Mouse (Mus musculus) MEL (cell line): ENCODE results near the gene Nr2f6. TPM values are rescaled to one million over a fixed set of nuclear protein-coding genes. Genes with fewer than 3 reads are reported as not detected.

Source experiments
- DNase-seq: peaks from one replicate; pipeline ENCODE4 v3.0.0; 2011; ENCODE audit warnings: low read depth, low spot score
- H3K27ac ChIP-seq: 2 replicates; pipeline ENCODE4 v1.5.1; 2012; ENCODE audit warnings: low read depth, mild to moderate bottlenecking, control low read depth, low read length, moderate library complexity; ENCODE audit not compliant: control insufficient read depth
- H3K27me3 ChIP-seq, 2 experiments: fragments of 150-350 bp in 1 of 2; sonication (generic) in 1 of 2; 2 replicates each; pipeline ENCODE4 v1.6.1; 2012; ENCODE audit warnings: low read length in 2 of 2, mild to moderate bottlenecking in 2 of 2, improper control_type of control experiment in 1 of 2, moderate library complexity in 1 of 2; ENCODE audit not compliant: insufficient read depth in 2 of 2, control insufficient read depth in 1 of 2
- H3K36me3 ChIP-seq, 2 experiments: 2 replicates each; pipeline ENCODE4 v1.6.1; 2012 to 2014; ENCODE audit warnings: low read length in 2 of 2, improper control_type of control experiment in 1 of 2, inconsistent platforms in 1 of 2, mild to moderate bottlenecking in 1 of 2; ENCODE audit not compliant: insufficient read depth in 2 of 2, control insufficient read depth in 1 of 2
- H3K4me1 ChIP-seq, 2 experiments: fragments of 150-350 bp in 1 of 2; sonication (generic) in 1 of 2; 2 replicates each; pipeline ENCODE4 v1.6.1; 2012; ENCODE audit warnings: low read length in 2 of 2, improper control_type of control experiment in 1 of 2, mild to moderate bottlenecking in 1 of 2; ENCODE audit not compliant: insufficient read depth in 2 of 2, control insufficient read depth in 1 of 2
- H3K4me3 ChIP-seq, 2 experiments: fragments of 150-350 bp in 1 of 2; sonication (generic) in 1 of 2; 2 replicates each; pipeline ENCODE4 v1.5.1; 2012; ENCODE audit warnings: low read depth in 2 of 2, low read length in 2 of 2, mild to moderate bottlenecking in 2 of 2, moderate library complexity in 2 of 2, control low read depth in 1 of 2, improper control_type of control experiment in 1 of 2; ENCODE audit not compliant: control insufficient read depth in 1 of 2, insufficient read depth in 1 of 2
- H3K79me2 ChIP-seq: 2 replicates; pipeline ENCODE4 v1.6.1; 2012; ENCODE audit warnings: mild to moderate bottlenecking, low read length, moderate library complexity; ENCODE audit not compliant: control insufficient read depth, poor library complexity, insufficient read depth
- H3K9ac ChIP-seq: 2 replicates; pipeline ENCODE4 v1.6.1; 2012; ENCODE audit warnings: low read depth, mild to moderate bottlenecking, control low read depth, low read length, moderate library complexity; ENCODE audit not compliant: control insufficient read depth, poor library complexity, severe bottlenecking
- H3K9me3 ChIP-seq: fragments of 150-350 bp; sonication (generic); replicated peaks from 2 replicates; pipeline ENCODE4 v1.6.1; 2012; ENCODE audit warnings: mild to moderate bottlenecking, low read length, improper control_type of control experiment, moderate library complexity; ENCODE audit not compliant: insufficient read depth
- CTCF ChIP-seq, 3 experiments: IDR thresholded peaks in 2 of 3; conservative IDR thresholded peaks in 1 of 3; 2 replicates each; pipeline ENCODE4 v1.5.1; 2011 to 2012; ENCODE audit warnings: low read length in 3 of 3, low read depth in 2 of 3, mild to moderate bottlenecking in 2 of 3, improper control_type of control experiment in 1 of 3, inconsistent platforms in 1 of 3, mixed read lengths in 1 of 3, moderate library complexity in 1 of 3; ENCODE audit not compliant: control insufficient read depth in 1 of 3, insufficient read depth in 1 of 3, poor library complexity in 1 of 3, severe bottlenecking in 1 of 3
- EP300 ChIP-seq, 2 experiments: IDR thresholded peaks; 2 replicates each; pipeline ENCODE4 v1.6.1; 2011; ENCODE audit warnings: improper control_type of control experiment in 2 of 2, low read length in 2 of 2, low read depth in 1 of 2, mild to moderate bottlenecking in 1 of 2
- MXI1 ChIP-seq: IDR thresholded peaks from 2 replicates; pipeline ENCODE4 v1.6.1; 2011; ENCODE audit warnings: mild to moderate bottlenecking, low read depth, low read length, improper control_type of control experiment
- POLR2A ChIP-seq, 2 experiments: IDR thresholded peaks; 2 replicates each; pipeline ENCODE4 v1.6.1; 2011 to 2012; ENCODE audit warnings: low read length in 2 of 2, mild to moderate bottlenecking in 2 of 2, control low read depth in 1 of 2, improper control_type of control experiment in 1 of 2, low read depth in 1 of 2, moderate library complexity in 1 of 2; ENCODE audit not compliant: control insufficient read depth in 1 of 2, insufficient read depth in 1 of 2, poor library complexity in 1 of 2
- POLR2AphosphoS2 ChIP-seq: IDR thresholded peaks from 2 replicates; pipeline ENCODE4 v1.6.1; 2011; ENCODE audit warnings: low read length, improper control_type of control experiment
- SIN3A ChIP-seq: IDR thresholded peaks from 2 replicates; pipeline ENCODE4 v1.6.1; 2012; ENCODE audit warnings: low read length, improper control_type of control experiment, inconsistent platforms
- UBTF ChIP-seq: IDR thresholded peaks from 2 replicates; pipeline ENCODE4 v1.6.1; 2012; ENCODE audit warnings: low read depth, mild to moderate bottlenecking, inconsistent platforms, low read length, improper control_type of control experiment, moderate library complexity, borderline replicate concordance; ENCODE audit not compliant: insufficient read depth
- polyA plus RNA-seq, 2 experiments: library from polyadenylated mRNA; stranded (reverse) in 1 of 2; unstranded in 1 of 2; fragments of >175 nt in 1 of 2; fragments of >200 nt in 1 of 2; gene quantifications; 2 replicates each; pipeline versions ENCODE4 v1.2.1 to v1.2.4; 2012; ENCODE audit warnings: low replicate concordance in 2 of 2, low read depth in 1 of 2; ENCODE audit not compliant: insufficient read length in 2 of 2, insufficient read depth in 1 of 2, missing spikeins in 1 of 2
- total RNA-seq: library from RNA; depleted of rRNA; stranded (reverse); fragments of 300-350 nt; gene quantifications from 2 replicates; pipeline ENCODE4 v1.2.3, GENCODE M21; 2012; rRNA removed

Gene Nr2f6
- total RNA-seq, result 29.6 and 30.5 TPM in 2 replicates
- polyA plus RNA-seq, result 10 to 100 TPM in 1 of 2 experiments, not detected in 1; 48.3 TPM

DNA sequence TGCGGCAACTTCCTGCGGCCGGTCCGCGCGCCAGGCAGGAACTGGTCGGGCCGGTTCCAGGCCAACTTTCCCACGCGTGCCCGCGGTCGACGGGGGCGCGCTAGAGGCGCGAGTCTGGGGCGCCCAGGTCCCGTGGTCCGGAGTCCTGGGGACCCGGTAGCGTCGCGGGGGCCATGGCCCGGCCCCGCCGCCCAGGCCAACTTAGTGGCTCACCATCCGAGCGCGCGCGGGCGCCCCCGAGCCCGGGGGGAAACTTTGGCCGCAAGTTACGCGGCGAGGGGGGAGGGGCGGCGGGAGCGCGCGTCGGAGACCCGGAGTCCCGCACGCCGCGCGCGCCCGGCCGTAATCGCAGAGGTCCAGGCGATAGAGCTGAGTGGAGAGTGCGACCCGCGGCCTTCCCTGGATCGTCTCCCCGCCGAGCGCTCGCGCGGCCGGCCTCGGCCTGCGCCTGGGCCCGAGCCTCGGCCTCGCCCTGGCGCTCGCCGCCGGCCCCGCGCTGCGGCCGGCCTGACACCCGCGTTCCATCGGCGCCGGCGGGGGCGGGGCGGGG, at the start of gene Nr2f6:
Gene Nr2f6 (minus strand): TSS at position 540 of the 550 bp plus-strand sequence.
- TF ChIP-seq UBTF (peak; percentile 97), MXI1 (peak; percentile 24; the same call in 1 of the 2 replicates), POLR2A (IDR thresholded peaks at IDR 0.05; ENCODE audit: control insufficient read depth in 1 of 2, insufficient read depth in 1 of 2, low read depth in 1 of 2, low read length in 2 of 2, poor library complexity in 1 of 2) (peak in 1 of 2 experiments; percentile 25; a peak in 1 of 4 replicates), SIN3A (peak; percentile 46; the same call in 1 of the 2 replicates), CTCF (IDR thresholded peaks at IDR 0.05 in 2 of 3, conservative IDR thresholded peaks at IDR 0.05 in 1 of 3; ENCODE audit: control insufficient read depth in 1 of 3, insufficient read depth in 1 of 3, low read depth in 2 of 3, low read length in 3 of 3, poor library complexity in 1 of 3, severe bottlenecking in 1 of 3) (no peak)
- peak within 1 kb of the TSS; percentile 95 for H3K9ac ChIP-seq
- peaks cover 10% of the 10 kb centered on the region for H3K79me2 ChIP-seq
- no peaks in the 10 kb centered on the region for H3K9me3 ChIP-seq
- peak within 1 kb of the TSS; percentile 40 for H3K27ac ChIP-seq
- H3K27me3 ChIP-seq, result no peaks in the 10 kb centered on the region
- peaks cover 0 to 8% of the 10 kb centered on the region in 2 experiments; a peak in 2 of 4 replicates for H3K4me1 ChIP-seq
- DNase-seq, result peak; percentile 61
- H3K4me3 ChIP-seq, result peak within 1 kb of the TSS; percentile 84 to 91
- no peaks in the 10 kb centered on the region; a peak in 1 of 4 replicates for H3K36me3 ChIP-seq

DNA sequence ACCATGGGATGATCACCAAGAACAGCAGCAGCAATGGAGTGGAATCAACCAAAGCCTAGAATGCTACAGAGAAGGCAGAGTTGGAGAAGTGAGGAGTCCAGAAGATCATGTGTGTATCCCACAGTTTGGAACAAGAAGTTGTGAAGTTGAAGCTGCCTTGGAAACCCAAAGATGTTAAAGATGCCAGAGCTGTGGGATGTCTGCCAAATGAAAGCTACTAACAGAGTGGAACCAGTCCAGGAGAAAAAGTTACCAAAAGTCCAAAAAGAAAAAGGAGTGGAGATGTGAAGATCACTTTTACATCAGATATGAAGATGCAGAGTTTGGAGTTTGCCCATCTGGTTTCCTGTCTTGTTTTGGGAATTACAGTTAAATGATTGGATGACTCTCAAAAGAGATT, 40.4 kb upstream of the Nr2f6 start:
- TF ChIP-seq MXI1, result no peak
- no peak overlapping the region for H3K4me3 ChIP-seq
- no peaks in the 10 kb centered on the region for H3K9me3 ChIP-seq
- H3K27ac ChIP-seq, result no peak overlapping the region
- H3K4me1 ChIP-seq, result no peaks in the 10 kb centered on the region
- H3K79me2 ChIP-seq, result no peaks in the 10 kb centered on the region
- H3K9ac ChIP-seq, result no peak overlapping the region
- no peaks in the 10 kb centered on the region; a peak in 1 of 4 replicates for H3K27me3 ChIP-seq
- no peaks in the 10 kb centered on the region for H3K36me3 ChIP-seq
- DNase-seq, result no peak

DNA sequence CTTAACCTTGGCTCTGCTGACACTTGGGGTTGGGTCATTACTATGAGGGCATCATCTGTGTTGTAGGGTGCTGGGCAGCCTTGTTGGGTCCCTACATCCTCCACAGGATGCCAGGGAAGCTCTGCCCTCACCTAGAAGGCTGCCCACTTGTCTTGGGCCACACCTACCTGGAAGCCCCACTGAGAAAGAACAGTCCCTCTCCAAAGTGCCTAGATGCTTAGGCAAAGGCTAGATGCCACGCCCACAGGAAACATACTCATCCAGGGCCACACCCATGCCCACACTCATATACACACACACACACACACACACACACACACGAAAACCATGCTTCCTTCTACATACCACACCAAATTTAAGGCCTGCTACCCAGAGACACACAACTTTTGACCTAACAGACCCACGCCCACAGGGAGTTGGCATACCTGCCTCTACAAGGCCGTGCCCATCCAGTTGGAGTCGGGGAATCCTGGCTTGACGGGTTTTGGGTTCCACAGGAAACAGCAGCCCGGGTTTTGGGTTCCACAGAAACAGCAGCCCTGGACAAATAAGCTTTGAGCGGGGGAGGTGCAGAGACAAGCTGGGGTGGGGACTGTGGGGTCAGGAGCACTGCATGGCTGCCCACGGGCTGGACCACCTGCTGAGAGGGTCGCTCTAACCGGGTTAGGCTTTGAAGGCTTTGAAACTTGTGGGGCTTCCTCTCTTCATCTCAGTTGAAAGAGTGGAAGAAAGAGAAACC, 29.9 kb upstream of the Nr2f6 start:
- Histone ChIP-seq H3K36me3 (peaks cover 0 to 4% of the 10 kb centered on the region in 2 experiments; a peak in 2 of 4 replicates), H3K4me1 (peaks cover 0 to 14% of the 10 kb centered on the region in 2 experiments; a peak in 2 of 4 replicates), H3K9ac (no peak overlapping the region), H3K27me3 (no peaks in the 10 kb centered on the region), H3K9me3 (no peaks in the 10 kb centered on the region), H3K79me2 (peaks cover 5% of the 10 kb centered on the region), H3K27ac (no peak overlapping the region), H3K4me3 (no peak overlapping the region)
- no peak for TF ChIP-seq EP300 (IDR thresholded peaks at IDR 0.05; ENCODE audit: low read depth in 1 of 2, low read length in 2 of 2)
- TF ChIP-seq POLR2A (IDR thresholded peaks at IDR 0.05; ENCODE audit: control insufficient read depth in 1 of 2, insufficient read depth in 1 of 2, low read depth in 1 of 2, low read length in 2 of 2, poor library complexity in 1 of 2), result peak in 1 of 2 experiments; percentile 35; a peak in 1 of 4 replicates
- TF ChIP-seq POLR2AphosphoS2, result peak; percentile 77
- peak; percentile 51 for DNase-seq
